Mouse (Mus musculus) hindbrain, postnatal 0 days (tissue): ENCODE data around the gene Acvr1b. TPM values are rescaled to one million over a fixed set of nuclear protein-coding genes. Genes with fewer than 3 reads are reported as not detected.
A peak's percentile ranks its signal among the peaks of the same experiment; 100 is the strongest.

ENCODE experiments used
- ATAC-seq: fragments of 200-750 bp; cut with Nextera tagmentation; 2 replicates; pipeline ENCODE4 v1.8.0; 2017; ENCODE audit warnings: mild to moderate bottlenecking, moderate TSS enrichment, moderate library complexity
- DNase-seq: peaks from one replicate; pipeline ENCODE4 v3.0.0-alpha.2; 2015; ENCODE audit warnings: low spot score
- H3K27ac ChIP-seq: fragments of 300-500 bp; sonication (generic); 2 replicates; pipeline ENCODE4 v1.5.1; 2014; ENCODE audit warnings: mild to moderate bottlenecking
- H3K27me3 ChIP-seq: fragments of 300-500 bp; sonication (generic); 2 replicates; pipeline ENCODE4 v1.6.1; 2014; ENCODE audit warnings: low read length, mixed read lengths; ENCODE audit not compliant: insufficient read depth
- H3K36me3 ChIP-seq: fragments of 300-500 bp; sonication (generic); 2 replicates; pipeline ENCODE4 v1.6.1; 2014; ENCODE audit warnings: low read length, mixed read lengths; ENCODE audit not compliant: insufficient read depth
- H3K4me1 ChIP-seq: fragments of 300-500 bp; sonication (generic); 2 replicates; pipeline ENCODE4 v1.6.1; 2014; ENCODE audit warnings: antibody characterized with exemption, low read length, mixed read lengths; ENCODE audit not compliant: insufficient read depth
- H3K4me2 ChIP-seq: fragments of 300-500 bp; sonication (generic); 2 replicates; pipeline ENCODE4 v1.6.1; 2014; ENCODE audit warnings: low read depth, mild to moderate bottlenecking, low read length, moderate library complexity, mixed read lengths
- H3K4me3 ChIP-seq: fragments of 300-500 bp; sonication (generic); 2 replicates; pipeline ENCODE4 v1.5.1; 2014; ENCODE audit warnings: low read length
- H3K9ac ChIP-seq: fragments of 300-500 bp; sonication (generic); replicated peaks from 2 replicates; pipeline ENCODE4 v1.6.1; 2014; ENCODE audit warnings: mild to moderate bottlenecking, low read length, moderate library complexity, mixed read lengths
- H3K9me3 ChIP-seq: fragments of 300-500 bp; sonication (generic); 2 replicates; pipeline ENCODE4 v1.6.1; 2016; ENCODE audit warnings: low read length, mixed read lengths
- CTCF ChIP-seq: IDR thresholded peaks from 2 replicates; pipeline ENCODE4 v1.5.1; 2016; ENCODE audit warnings: antibody characterized with exemption, control low read depth, low read depth
- WGBS: fragments of 180-500 bp; shearing (Covaris S2); extraction: QIAGEN DNeasy Blood & Tissue Kit; methylation state at CpG from one replicate; pipeline ENCODE4 v1.1.7; 2014; 5-methylcytosine and 5-hydroxymethylcytosine counted together
- polyA plus RNA-seq: library from polyadenylated mRNA; unstranded; fragments of >200 nt; fragmentation: Nextera tagmentation; extraction: Ambion mirVana; gene quantifications from 2 replicates; pipeline ENCODE4 v1.2.1, GENCODE M21; 2015
- total RNA-seq: library from RNA; depleted of rRNA; stranded (reverse); fragments of >200 nt; gene quantifications from 2 replicates; pipeline ENCODE4 v1.2.3, GENCODE M21; 2014

The Acvr1b gene
- total and polyA plus RNA-seq, 2 experiments from 2014 or later: 14.6 to 74.5 TPM

DNA sequence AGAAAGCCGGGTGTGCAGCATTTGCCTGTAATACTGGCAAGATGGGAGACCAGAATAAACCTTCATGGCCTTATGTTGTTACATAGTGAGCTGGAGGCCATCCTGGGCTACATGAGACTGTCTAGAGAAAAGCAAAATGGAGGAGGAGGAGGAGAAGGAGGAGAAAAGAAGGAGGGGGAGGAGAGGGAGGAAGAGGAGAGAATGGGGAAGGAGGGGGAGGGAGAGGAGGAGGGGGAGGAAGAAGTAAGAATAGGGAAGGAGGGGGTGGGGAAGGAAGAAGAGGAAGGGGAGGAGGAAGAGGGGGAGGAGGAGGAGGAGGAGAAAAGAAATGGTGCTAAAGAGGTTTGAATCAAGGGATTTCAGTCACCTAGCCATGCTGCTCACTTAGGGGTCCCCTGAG lies 13.7 kb upstream of the Acvr1b start:
- no peaks in the 10 kb centered on the region for H3K36me3 ChIP-seq
- no peak overlapping the region for H3K4me2 ChIP-seq
- 24% methylated on average over 1 of the region's 1 CpGs for WGBS
- H3K9me3 ChIP-seq: no peaks in the 10 kb centered on the region
- H3K27me3 ChIP-seq: no peaks in the 10 kb centered on the region
- peaks cover 17% of the 10 kb centered on the region; the same call in 1 of the 2 replicates for H3K4me1 ChIP-seq
- no peak overlapping the region for H3K9ac ChIP-seq
- H3K27ac ChIP-seq: no peak overlapping the region
- DNase-seq: no peak
- no peak for TF ChIP-seq CTCF
- no peak overlapping the region for H3K4me3 ChIP-seq
- no peak for ATAC-seq

- DNase-seq: peak; percentile 86
Measured at GRCm38 (mm10) chr15:101160591-101160990, 13.3 kb upstream of the Acvr1b start.

DNA sequence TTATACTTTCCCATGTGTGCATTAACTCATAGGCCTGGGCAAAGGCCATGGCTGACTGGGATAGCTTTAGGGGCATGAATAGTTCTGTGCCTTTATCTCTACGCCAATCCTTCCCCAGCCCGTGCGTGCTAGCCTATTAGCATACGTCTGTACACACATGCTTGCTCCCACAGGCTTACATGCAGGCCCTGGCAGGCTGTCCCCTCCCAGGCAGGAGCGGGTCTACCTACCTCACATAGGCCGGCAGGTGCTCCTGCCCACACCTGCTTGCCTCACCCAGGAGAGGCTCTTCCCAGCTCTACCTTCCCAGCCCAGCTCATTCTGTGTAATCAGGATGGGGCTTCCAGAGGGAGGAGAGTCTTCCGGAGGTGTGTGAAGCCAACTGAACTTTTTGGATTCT lies 12.3 kb upstream of the Acvr1b start:
- 71% methylated on average over 7 of the region's 7 CpGs for WGBS
- Histone ChIP-seq H3K4me1 (peaks cover 17% of the 10 kb centered on the region; the same call in 1 of the 2 replicates), H3K27me3 (no peaks in the 10 kb centered on the region), H3K36me3 (no peaks in the 10 kb centered on the region), H3K4me3 (no peak overlapping the region), H3K9me3 (no peaks in the 10 kb centered on the region), H3K27ac (no peak overlapping the region), H3K9ac (no peak overlapping the region), H3K4me2 (no peak overlapping the region)
- DNase-seq (no peak), ATAC-seq (no peak)
- TF ChIP-seq CTCF: no peak

More at GRCm38 (mm10) chr15:101160591-101160990, 13.3 kb upstream of the Acvr1b start:
- Histone ChIP-seq H3K9me3 (no peaks in the 10 kb centered on the region), H3K27me3 (no peaks in the 10 kb centered on the region), H3K36me3 (no peaks in the 10 kb centered on the region), H3K4me1 (peaks cover 17% of the 10 kb centered on the region; the same call in 1 of the 2 replicates), H3K4me3 (no peak overlapping the region), H3K27ac (peak overlapping the region; percentile 17; the same call in 1 of the 2 replicates), H3K9ac (no peak overlapping the region), H3K4me2 (peak overlapping the region; percentile 27)
- peak; percentile 85 for ATAC-seq
- 7% methylated on average over 7 of the region's 7 CpGs for WGBS
- no peak for TF ChIP-seq CTCF

- Histone ChIP-seq H3K9me3 (no peaks in the 10 kb centered on the region), H3K9ac (no peak overlapping the region), H3K4me3 (no peak overlapping the region), H3K27ac (peak overlapping the region; percentile 7; the same call in 1 of the 2 replicates), H3K27me3 (no peaks in the 10 kb centered on the region), H3K4me1 (peaks cover 17% of the 10 kb centered on the region; the same call in 1 of the 2 replicates), H3K4me2 (no peak overlapping the region), H3K36me3 (no peaks in the 10 kb centered on the region)
- TF ChIP-seq CTCF: no peak
- 18% methylated on average over 15 of the region's 15 CpGs for WGBS
- peak; percentile 67 for DNase-seq
- ATAC-seq: no peak
Measured at GRCm38 (mm10) chr15:101163056-101163458, 10.8 kb upstream of the Acvr1b start.

- H3K4me2 ChIP-seq: no peak overlapping the region
- H3K9me3 ChIP-seq: no peaks in the 10 kb centered on the region
- peaks cover 17% of the 10 kb centered on the region; the same call in 1 of the 2 replicates for H3K4me1 ChIP-seq
- 40% methylated on average over 5 of the region's 5 CpGs for WGBS
- TF ChIP-seq CTCF: no peak
- H3K27ac ChIP-seq: no peak overlapping the region
- H3K27me3 ChIP-seq: no peaks in the 10 kb centered on the region
- no peak overlapping the region for H3K4me3 ChIP-seq
- no peak overlapping the region for H3K9ac ChIP-seq
- DNase-seq: no peak
- no peak for ATAC-seq
- H3K36me3 ChIP-seq: no peaks in the 10 kb centered on the region
Measured at GRCm38 (mm10) chr15:101163854-101164253, 10.0 kb upstream of the Acvr1b start.

DNA sequence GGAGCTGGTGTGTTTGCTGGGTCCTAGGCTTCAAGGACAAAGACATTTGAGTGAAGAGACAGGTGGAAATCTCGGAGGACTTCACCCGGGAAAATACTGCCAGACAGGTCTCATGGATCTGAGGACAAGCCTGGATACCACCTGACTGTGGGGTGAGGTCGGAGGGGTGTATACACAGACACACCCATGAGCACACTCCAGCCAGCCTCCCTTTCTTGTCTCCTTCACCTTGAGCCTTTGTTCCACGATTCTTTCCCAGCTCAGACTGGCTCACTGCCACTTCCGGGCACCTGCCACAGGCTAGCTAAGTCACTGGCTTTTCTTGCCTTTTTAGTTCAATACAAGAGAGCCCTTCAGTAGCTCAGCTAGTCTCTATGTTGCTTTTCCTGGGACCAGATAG lies 9.6 kb upstream of the Acvr1b start:
- no peaks in the 10 kb centered on the region for H3K27me3 ChIP-seq
- DNase-seq: no peak
- no peak overlapping the region for H3K4me3 ChIP-seq

DNA sequence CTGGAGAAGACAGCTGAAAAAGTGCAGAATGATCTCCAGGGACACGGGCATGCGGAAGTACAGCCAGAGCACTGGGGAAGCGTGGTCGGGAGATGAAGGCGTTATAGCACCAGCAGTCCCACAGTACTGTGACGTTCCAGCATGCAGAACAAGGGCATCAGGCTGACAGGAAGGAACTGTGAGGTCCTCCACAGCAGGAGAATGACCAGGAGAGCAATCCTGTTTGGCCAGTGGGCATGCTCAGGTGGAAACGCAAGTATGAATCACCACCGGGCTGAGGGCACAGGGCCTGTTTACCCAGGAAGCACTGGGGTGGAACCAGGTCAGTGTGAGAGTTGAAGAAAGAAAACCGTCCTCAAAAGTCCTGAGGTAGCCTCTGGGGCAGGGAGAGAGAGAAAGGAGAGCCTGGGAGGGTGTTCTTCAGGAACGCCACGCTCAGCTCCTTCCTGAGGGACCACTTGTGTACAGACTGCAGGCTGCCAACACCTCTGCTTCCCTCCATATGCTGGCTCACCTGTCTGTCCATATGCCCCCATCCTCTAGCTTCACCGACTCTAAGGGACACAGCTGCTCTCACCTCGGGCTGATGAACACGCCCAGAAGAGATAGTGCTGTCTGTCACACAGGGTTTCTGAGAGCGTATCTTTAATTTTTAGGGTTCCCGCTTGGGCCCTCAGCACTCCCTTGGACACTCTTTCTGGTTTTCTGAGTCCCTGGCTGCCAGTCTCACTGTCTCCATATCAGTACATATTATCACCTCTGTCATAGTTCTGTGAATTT lies 8.0 kb upstream of the Acvr1b start:
- ATAC-seq: no peak
- Histone ChIP-seq H3K4me3 (no peak overlapping the region), H3K27ac (no peak overlapping the region), H3K36me3 (no peaks in the 10 kb centered on the region), H3K9ac (no peak overlapping the region), H3K9me3 (no peaks in the 10 kb centered on the region), H3K27me3 (no peaks in the 10 kb centered on the region), H3K4me1 (peaks cover 14% of the 10 kb centered on the region; the same call in 1 of the 2 replicates), H3K4me2 (no peak overlapping the region)
- DNase-seq: no peak
- TF ChIP-seq CTCF: no peak
- WGBS: 61% methylated on average over 16 of the region's 16 CpGs

More for the DNA sequence above, 9.6 kb upstream of the Acvr1b start:
- Histone ChIP-seq H3K9me3 (no peaks in the 10 kb centered on the region), H3K9ac (no peak overlapping the region), H3K27ac (no peak overlapping the region), H3K36me3 (no peaks in the 10 kb centered on the region), H3K4me2 (no peak overlapping the region), H3K4me1 (peaks cover 17% of the 10 kb centered on the region; the same call in 1 of the 2 replicates)
- TF ChIP-seq CTCF: no peak
- ATAC-seq: no peak
- 49% methylated on average over 5 of the region's 5 CpGs for WGBS
